Mouse (Mus musculus): ENCODE results near the gene Ppp1r2.
A peak's percentile ranks its signal among the peaks of the same experiment; 100 is the strongest.
"Not testable (repeated sequence)": the region's sequence is repeated elsewhere in the genome, so short reads cannot be mapped to it uniquely, and the experiment has no call there.

Gene Ppp1r2

DNA sequence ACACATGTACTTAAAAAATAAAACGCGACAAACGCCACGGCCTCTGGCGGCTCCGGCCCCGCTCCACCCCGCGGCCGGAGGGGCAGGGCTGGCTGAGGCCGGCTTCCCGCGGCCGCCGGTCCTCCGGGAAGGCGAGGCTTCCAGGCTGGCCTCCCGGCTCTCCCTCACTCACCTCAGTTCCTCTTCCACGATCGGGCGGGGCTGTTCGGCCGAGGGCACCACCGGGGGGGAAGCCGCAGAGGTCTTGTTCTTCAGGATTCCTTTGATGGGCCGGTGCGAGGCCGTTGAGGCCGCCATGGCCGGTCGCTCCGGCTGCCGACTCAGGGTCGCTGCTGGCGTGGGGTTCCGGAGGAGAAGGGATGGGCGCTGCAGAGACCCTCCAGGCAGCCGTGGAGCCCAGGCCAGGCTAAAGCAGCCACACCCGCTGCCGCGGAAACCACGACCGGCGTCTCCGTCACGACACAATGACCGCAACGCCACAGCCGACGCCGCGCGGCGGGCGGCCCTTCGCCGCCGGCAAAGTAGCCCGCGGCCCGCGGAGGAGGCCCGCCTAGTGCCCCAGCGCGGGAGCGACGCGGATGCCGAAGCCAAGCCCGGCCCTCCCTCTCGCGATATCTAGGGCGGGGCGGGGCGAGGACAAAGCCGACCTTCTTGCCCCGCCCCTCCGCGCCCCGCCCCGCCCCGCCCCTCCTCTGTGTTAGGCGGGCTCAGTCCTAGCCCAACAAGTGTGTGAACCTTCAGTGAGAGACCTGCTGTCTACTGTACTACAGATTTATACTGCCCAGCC lies at the start of gene Ppp1r2:
Gene Ppp1r2, minus strand, starts transcription at position 604 of the 787 bp plus-strand sequence.
- DNase-seq, result peak; percentile 97

DNA sequence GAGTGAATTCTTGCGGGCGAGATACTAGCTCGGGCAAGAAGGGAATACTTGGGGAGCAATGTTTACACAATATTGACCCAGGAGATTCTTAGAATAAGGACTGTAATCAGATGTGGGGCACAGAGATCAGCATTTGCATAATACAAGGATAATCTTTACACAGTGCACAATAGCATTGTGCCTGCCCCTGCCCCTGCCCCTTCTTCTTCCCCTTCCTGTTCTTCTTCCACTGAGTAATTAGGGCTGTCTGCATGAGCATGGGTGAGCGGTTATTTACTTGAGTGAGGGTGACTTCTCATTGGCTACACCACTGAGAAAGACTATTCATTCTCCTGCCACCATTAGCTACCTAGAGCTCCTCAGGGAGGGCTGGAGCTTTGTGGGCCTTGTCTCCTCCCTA lies 46.4 kb upstream of the Ppp1r2 start:
- no peak for DNase-seq

GRCm38 (mm10) chr16:31320954-31321353 lies 45.9 kb upstream of the Ppp1r2 start:
- no peak for DNase-seq

DNA sequence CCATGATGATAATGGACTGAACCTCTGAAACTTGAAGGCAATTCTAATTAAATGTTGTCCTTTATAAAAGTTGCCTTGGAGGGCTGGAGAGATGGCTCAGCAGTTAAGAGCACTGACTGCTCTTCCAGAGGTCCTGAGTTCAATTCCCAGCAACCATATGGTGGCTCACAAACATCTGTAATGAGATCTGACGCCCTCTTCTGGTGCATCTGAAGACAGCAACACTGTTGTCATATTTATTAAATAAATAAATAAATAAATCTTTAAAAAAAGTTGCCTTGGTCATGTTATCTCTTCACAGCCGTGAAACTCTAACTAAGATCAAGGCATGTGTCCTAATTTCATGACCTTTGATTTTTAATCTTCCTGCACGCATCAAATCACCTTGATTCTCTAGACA lies 44.6 kb upstream of the Ppp1r2 start:
- not testable (repeated sequence) for DNase-seq

DNA sequence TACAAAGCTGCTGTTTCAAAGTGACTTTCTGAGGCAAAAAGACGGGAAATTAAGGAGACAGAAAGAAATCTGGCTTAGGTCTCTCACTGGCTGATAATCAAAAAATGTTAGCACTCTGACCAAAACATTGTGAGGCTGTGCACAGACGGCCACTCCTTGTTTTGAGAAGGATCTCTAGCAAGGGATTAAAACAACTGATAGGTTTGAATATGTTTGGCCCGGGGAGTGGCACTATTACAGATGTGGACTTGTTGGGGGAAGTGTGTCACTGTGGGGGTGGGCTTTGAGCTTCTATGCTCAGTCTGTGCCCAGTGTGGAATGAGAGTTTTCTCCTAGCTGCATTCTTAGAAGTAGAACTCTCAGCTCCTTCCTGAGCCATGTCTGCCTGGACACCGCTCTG lies 44.2 kb upstream of the Ppp1r2 start:
- DNase-seq, result peak; percentile 23

DNA sequence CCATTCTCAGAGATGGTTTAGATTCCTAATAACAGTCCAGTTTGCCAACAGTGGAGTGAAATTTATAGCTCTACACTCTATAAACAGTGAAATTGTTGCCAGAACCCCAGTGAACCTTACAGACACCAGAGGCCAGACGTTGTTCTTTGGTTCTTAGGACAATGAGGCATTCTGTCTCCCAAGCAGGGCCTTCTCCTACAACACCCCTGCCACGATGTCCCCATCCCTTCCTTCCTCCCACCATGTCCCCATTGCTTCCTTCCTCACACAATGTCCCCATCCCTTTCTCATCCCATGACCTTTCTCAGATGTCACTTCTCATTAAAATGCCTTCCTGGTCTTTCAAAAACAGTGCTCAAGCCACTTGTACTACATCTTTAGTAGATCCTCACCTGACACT lies 43.3 kb upstream of the Ppp1r2 start:
- no peak for DNase-seq

- DNase-seq, result peak; percentile 54
Observed at GRCm38 (mm10) chr16:31316246-31317143, 41.4 kb upstream of the Ppp1r2 start.

- DNase-seq, result no peak
Observed at GRCm38 (mm10) chr16:31315294-31315693, 40.2 kb upstream of the Ppp1r2 start.

DNA sequence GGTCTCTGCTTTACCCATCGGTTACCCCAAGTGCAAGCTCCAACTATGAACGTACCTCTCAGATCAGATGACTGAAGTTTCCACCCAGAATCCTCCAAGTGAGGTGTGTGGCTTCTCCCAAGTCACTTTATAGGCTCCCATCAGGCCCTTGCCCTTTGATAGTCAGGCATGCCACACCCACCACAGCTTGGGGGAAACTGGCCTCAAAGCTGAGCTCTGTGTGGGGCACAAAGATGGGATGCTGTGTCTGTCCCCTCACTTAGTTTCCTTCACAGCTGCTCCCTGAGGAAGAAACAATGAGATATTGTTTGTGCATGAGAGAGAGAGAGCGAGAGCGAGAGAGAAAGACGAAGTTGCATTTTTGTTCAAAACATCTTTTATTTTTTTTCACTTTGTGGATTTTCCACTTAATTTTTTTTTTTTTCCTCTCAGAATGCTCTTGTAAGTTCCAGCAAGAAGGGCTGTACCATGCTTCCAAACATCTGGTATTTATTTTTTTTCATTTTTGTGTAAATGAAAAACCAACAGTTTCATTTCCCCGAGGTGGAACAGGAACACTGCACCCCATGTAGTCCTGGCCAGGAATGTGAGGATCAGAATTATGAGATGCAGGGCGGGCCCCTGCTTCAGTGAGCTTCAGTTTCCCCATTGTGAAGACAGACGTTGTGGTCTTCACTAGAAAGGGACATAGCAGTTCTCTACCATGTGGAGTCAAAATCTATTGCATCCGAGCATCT lies 39.6 kb upstream of the Ppp1r2 start, which contains the start of gene Apod:
Gene Apod, minus strand, starts transcription at position 312 of the 737 bp plus-strand sequence.
- DNase-seq, result no peak

- DNase-seq, result no peak
Observed at GRCm38 (mm10) chr16:31313611-31314010, 38.5 kb upstream of the Ppp1r2 start.

DNA sequence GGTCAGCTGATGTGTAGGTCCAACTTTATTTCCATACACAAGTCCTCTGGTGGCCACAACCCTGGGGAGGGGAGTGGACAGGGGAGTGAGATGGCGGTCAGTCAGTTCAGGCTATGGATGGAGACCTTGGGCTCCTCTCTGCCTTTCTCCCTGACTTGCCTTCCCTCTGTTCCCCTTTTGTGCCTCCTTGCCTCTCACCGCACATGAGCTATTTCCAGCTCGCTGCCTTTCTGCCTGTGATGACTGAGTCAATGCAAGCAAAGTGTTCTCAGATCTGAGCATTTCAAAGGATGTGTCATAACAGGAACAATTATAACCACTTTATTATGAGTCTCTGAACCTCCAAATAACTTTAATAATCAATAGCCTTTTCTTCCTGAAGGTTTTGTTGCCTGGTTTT lies 37.2 kb upstream of the Ppp1r2 start:
- DNase-seq, result no peak

DNA sequence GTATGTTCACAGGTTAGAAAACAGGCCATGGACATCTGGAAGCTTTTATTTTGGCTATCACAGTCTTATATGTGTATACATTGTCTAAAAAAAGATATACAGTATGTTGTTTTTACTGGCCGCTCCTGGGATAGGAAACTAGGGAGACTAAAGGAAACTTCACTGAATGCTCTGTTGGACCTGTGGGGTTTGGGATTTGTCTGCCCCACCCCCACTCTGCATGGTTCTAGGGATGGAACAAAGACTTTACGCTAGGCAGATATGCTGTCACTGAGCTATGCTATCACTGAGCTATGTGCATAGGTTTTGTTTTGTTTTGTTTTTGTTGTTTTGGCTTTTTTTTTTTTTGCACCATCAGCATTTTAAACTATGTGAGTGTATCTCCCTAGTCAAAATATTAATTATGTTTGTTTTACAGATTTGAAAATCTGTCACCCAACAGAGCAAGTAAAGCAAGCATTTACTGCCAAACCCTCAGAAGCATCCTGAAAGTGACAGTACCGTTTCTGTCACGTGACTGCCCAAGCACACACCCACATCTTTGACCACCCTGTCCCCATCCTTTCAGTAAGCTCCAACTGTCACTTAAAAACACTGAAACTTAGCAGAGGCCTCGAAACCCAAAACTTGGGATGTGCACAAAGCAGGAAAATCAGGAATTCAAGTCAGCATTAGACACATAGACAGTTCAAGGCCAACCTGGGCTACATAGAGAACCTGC lies 30.3 kb upstream of the Ppp1r2 start:
- no peak for DNase-seq

GRCm38 (mm10) chr16:31303276-31303675 lies 28.2 kb upstream of the Ppp1r2 start:
- DNase-seq, result peak; percentile 39

DNA sequence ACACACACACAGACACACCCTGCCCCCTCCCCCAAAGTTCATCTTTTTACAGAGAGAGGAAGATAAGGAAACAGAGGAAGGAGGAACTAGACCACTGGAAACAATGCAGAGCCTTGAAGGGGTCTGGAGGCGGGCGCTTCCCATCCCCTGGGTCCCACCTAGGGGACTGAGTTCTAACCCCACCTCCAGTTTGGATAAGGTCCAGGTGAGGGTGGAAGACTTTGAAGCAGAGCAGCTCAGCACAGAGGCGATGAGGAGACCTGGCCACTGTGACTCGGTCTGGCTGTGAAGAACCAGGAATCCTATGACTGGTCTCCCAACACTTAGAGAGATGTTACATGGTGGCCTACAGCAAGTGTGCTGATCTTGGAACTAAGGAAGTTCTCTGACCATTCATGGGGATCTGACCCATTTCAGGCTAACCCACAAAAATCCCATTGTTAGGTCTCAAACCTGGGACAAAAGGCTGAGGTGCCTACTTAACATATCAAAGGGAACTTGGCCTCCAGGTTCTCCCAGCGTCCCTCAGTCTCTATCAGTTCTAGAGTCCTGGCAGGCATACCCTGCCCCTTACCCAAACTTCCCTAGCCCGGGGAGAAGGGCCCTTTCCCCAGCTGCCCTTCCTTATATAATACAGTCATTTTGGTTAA lies 25.9 kb upstream of the Ppp1r2 start:
- no peak for DNase-seq

DNA sequence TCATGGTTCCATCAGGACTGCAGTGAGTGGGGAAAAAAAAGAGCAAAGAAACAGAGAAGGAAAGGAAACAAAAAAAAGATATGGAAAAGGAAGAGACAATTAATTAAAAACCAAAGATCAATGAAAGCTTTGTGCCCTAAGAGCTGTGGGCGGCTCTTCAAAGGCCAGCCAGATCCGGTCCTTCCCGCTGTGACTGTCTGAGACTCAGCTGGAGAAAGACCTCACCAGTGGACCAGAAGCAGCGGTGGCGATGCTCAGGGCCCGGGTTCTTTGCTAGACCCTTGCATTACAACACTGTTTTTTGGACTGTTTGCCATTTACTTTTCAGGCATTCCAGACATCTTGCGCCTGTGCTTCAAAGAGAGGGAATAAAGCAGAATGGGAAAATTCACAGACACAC lies 25.4 kb upstream of the Ppp1r2 start:
- no peak for DNase-seq

DNA sequence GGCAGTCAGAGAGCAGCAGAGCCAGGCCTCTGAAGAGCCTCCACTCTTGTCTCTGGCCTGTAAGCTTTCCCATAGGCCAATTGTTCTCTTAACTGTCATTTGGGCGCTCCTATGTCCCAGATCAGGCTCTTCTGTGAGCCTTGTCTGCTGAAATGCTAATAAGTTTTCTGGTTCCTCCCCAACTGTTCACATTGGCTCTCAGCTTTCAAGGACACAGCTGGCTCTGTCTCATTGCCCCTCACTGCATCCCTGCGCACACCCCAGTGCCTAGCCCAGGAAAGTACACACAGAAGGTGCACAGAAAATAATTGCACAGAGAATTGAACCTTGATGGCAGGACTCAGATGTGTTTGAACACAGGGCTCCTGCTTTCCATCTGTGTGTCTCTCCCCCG lies 24.9 kb upstream of the Ppp1r2 start:
- DNase-seq, result no peak

GRCm38 (mm10) chr16:31299164-31299959 lies 24.3 kb upstream of the Ppp1r2 start:
- no peak for DNase-seq

- no peak for DNase-seq
Observed at GRCm38 (mm10) chr16:31297113-31297512, 22.0 kb upstream of the Ppp1r2 start.

DNA sequence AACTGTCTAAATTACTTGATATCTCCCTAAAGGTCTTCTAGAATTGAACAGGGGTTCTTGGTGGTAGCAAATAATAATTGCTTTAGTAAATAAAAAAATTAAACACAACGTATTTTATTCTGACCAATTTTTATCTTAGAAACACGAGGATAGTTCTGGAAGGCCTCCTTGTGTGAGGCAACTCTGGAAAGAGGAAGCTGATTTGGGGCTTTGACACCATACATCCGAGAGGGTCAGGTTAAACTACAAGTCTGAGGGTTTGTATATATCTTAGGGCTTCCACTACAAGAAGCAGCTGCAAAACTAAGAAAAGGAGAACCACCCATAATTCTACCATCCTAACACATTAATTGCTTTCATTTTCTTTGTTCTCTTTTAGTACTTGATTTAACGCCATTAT lies 18.7 kb upstream of the Ppp1r2 start:
- DNase-seq, result no peak

DNA sequence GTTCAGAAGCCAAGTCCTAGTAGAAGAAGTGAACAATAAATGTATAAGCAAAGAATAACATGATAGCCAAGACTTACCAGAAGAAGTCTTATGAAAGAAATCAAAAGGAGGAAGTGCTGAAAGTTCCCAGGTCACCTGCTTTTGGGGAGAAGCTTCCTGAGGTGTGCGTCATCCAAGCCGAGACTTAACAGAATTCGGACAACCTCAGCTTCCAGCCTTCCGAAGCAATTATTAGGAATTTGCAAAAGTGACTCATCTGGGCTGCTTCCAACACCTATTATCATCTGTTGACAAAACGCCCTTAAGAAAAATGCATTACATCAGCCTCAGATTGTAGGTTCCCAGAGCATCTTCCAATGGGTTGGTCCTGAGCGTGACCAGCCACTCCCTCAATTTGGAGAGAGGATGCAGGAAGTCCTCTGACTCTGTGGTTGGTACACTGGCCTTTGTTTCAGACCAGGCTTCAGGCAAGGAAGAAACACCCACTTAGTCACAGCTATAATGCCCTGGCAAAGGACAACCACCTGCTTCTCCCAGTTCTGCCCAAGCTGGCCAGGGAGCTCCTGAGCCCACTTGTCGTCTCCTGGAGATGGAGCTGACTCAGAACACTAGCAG lies 15.8 kb upstream of the Ppp1r2 start:
- DNase-seq, result peak; percentile 37

DNA sequence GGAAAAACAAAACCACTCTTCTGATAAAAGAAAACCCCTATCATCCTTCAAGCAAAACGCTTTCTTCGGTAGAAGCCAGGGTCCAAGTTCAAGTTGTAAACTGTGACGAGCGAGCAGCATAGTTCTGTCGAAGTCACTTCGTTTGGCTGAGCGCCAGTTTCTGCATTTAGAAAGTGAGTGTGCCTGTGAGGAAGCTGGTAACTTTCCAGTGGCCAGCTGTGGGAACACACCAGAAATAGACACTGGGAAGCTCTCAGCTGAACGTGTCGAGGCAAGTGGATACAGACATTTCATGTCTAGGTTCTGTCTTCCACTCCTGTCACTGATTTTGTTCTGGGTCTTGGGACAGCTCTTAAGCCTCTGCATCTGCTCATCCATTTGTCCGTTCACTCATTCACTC lies 15.2 kb upstream of the Ppp1r2 start:
- DNase-seq, result peak; percentile 95
